Mouse (Mus musculus): ENCODE results near the gene Prkcz. TPM values are rescaled to one million over a fixed set of nuclear protein-coding genes. Genes with fewer than 3 reads are reported as not detected.

Prkcz gene
- polyA plus RNA-seq, 1 experiment = 33.3 TPM

GRCm38 (mm10) chr4:155227986-155228385 is 133.2 kb downstream of the Prkcz start:
- no peaks in the 10 kb centered on the region for H3K27me3 ChIP-seq (ENCODE audit: control insufficient read depth, insufficient read depth, low read length, poor library complexity, severe bottlenecking)
- no peak overlapping the region for H3K9ac ChIP-seq (ENCODE audit: low read depth, poor library complexity, severe bottlenecking)
- H3K27ac ChIP-seq (ENCODE audit: insufficient read depth, low read length) = no peak overlapping the region
- no peaks in the 10 kb centered on the region for H3K4me1 ChIP-seq (ENCODE audit: control insufficient read depth, insufficient read depth, low read length)
- no peak overlapping the region for H3K4me3 ChIP-seq (ENCODE audit: low read depth, low read length)
- no peaks in the 10 kb centered on the region for H3K9me3 ChIP-seq (replicated peaks; ENCODE audit: control insufficient read depth, insufficient read depth, low read length, poor library complexity, severe bottlenecking)
- TF ChIP-seq POLR2A (IDR thresholded peaks at IDR 0.05; ENCODE audit: insufficient read depth, low read length) = no peak
- H3K36me3 ChIP-seq (ENCODE audit: control insufficient read depth, insufficient read depth, low read length, poor library complexity, severe bottlenecking) = no peaks in the 10 kb centered on the region

GRCm38 (mm10) chr4:155225918-155226317 is 135.2 kb downstream of the Prkcz start:
- H3K4me1 ChIP-seq (ENCODE audit: control insufficient read depth, insufficient read depth, low read length) = no peaks in the 10 kb centered on the region
- no peak overlapping the region for H3K27ac ChIP-seq (ENCODE audit: insufficient read depth, low read length)
- TF ChIP-seq CTCF (IDR thresholded peaks at IDR 0.05; ENCODE audit: low read depth, low read length) (no peak), EP300 (IDR thresholded peaks at IDR 0.05; ENCODE audit: insufficient read depth, low read depth, low read length) (no peak), POLR2A (IDR thresholded peaks at IDR 0.05; ENCODE audit: insufficient read depth, low read length) (no peak)
- no peak overlapping the region for H3K9ac ChIP-seq (ENCODE audit: low read depth, poor library complexity, severe bottlenecking)
- no peak overlapping the region for H3K4me3 ChIP-seq (ENCODE audit: low read depth, low read length)
- H3K27me3 ChIP-seq (ENCODE audit: control insufficient read depth, insufficient read depth, low read length, poor library complexity, severe bottlenecking) = no peaks in the 10 kb centered on the region
- H3K9me3 ChIP-seq (replicated peaks; ENCODE audit: control insufficient read depth, insufficient read depth, low read length, poor library complexity, severe bottlenecking) = no peaks in the 10 kb centered on the region
- no peaks in the 10 kb centered on the region for H3K36me3 ChIP-seq (ENCODE audit: control insufficient read depth, insufficient read depth, low read length, poor library complexity, severe bottlenecking)

GRCm38 (mm10) chr4:155223594-155224528 is 137.3 kb downstream of the Prkcz start:
- TF ChIP-seq POLR2A (IDR thresholded peaks at IDR 0.05; ENCODE audit: insufficient read depth, low read length) (no peak), EP300 (IDR thresholded peaks at IDR 0.05; ENCODE audit: insufficient read depth, low read depth, low read length) (no peak), CTCF (IDR thresholded peaks at IDR 0.05; ENCODE audit: low read depth, low read length) (no peak)
- H3K27ac ChIP-seq (ENCODE audit: insufficient read depth, low read length) = no peak overlapping the region

GRCm38 (mm10) chr4:155222841-155223593 is 138.1 kb downstream of the Prkcz start:
- Histone ChIP-seq H3K4me1 (ENCODE audit: control insufficient read depth, insufficient read depth, low read length) (no peaks in the 10 kb centered on the region), H3K27ac (ENCODE audit: insufficient read depth, low read length) (no peak overlapping the region)

More at GRCm38 (mm10) chr4:155223594-155224528, 137.3 kb downstream of the Prkcz start:
- no peaks in the 10 kb centered on the region for H3K4me1 ChIP-seq (ENCODE audit: control insufficient read depth, insufficient read depth, low read length)
- H3K9ac ChIP-seq (ENCODE audit: low read depth, poor library complexity, severe bottlenecking) = peak overlapping the region; percentile 86
- H3K36me3 ChIP-seq (ENCODE audit: control insufficient read depth, insufficient read depth, low read length, poor library complexity, severe bottlenecking) = no peaks in the 10 kb centered on the region
- no peaks in the 10 kb centered on the region for H3K9me3 ChIP-seq (replicated peaks; ENCODE audit: control insufficient read depth, insufficient read depth, low read length, poor library complexity, severe bottlenecking)
- H3K27me3 ChIP-seq (ENCODE audit: control insufficient read depth, insufficient read depth, low read length, poor library complexity, severe bottlenecking) = no peaks in the 10 kb centered on the region
- H3K4me3 ChIP-seq (ENCODE audit: low read depth, low read length) = peak overlapping the region; percentile 47

GRCm38 (mm10) chr4:155222552-155222840 is 138.7 kb downstream of the Prkcz start, which contains the start of gene Ski:
Gene Ski, minus strand, starts transcription at chr4:155222592.
- H3K4me1 ChIP-seq (ENCODE audit: control insufficient read depth, insufficient read depth, low read length) = peaks cover 2% of the 10 kb centered on the region
- H3K4me3 ChIP-seq (ENCODE audit: low read depth, low read length) = peak within 1 kb of the TSS; percentile 79
- H3K27me3 ChIP-seq (ENCODE audit: control insufficient read depth, insufficient read depth, low read length, poor library complexity, severe bottlenecking) = no peaks in the 10 kb centered on the region

More at GRCm38 (mm10) chr4:155222841-155223593, 138.1 kb downstream of the Prkcz start:
- Histone ChIP-seq H3K27me3 (ENCODE audit: control insufficient read depth, insufficient read depth, low read length, poor library complexity, severe bottlenecking) (no peaks in the 10 kb centered on the region), H3K4me3 (ENCODE audit: low read depth, low read length) (peak overlapping the region; percentile 47), H3K36me3 (ENCODE audit: control insufficient read depth, insufficient read depth, low read length, poor library complexity, severe bottlenecking) (no peaks in the 10 kb centered on the region), H3K9me3 (replicated peaks; ENCODE audit: control insufficient read depth, insufficient read depth, low read length, poor library complexity, severe bottlenecking) (no peaks in the 10 kb centered on the region), H3K9ac (ENCODE audit: low read depth, poor library complexity, severe bottlenecking) (peak overlapping the region; percentile 86)
- peak; percentile 22 for TF ChIP-seq POLR2A (IDR thresholded peaks at IDR 0.05; ENCODE audit: insufficient read depth, low read length)
- no peak for TF ChIP-seq EP300 (IDR thresholded peaks at IDR 0.05; ENCODE audit: insufficient read depth, low read depth, low read length)
- no peak for TF ChIP-seq CTCF (IDR thresholded peaks at IDR 0.05; ENCODE audit: low read depth, low read length)

More at GRCm38 (mm10) chr4:155222552-155222840, 138.7 kb downstream of the Prkcz start, which contains the start of gene Ski:
- H3K27ac ChIP-seq (ENCODE audit: insufficient read depth, low read length) = no peak within 1 kb of the TSS
- TF ChIP-seq POLR2A (IDR thresholded peaks at IDR 0.05; ENCODE audit: insufficient read depth, low read length) = no peak
- no peak for TF ChIP-seq CTCF (IDR thresholded peaks at IDR 0.05; ENCODE audit: low read depth, low read length)
- TF ChIP-seq EP300 (IDR thresholded peaks at IDR 0.05; ENCODE audit: insufficient read depth, low read depth, low read length) = no peak
- no peaks in the 10 kb centered on the region for H3K36me3 ChIP-seq (ENCODE audit: control insufficient read depth, insufficient read depth, low read length, poor library complexity, severe bottlenecking)
- no peaks in the 10 kb centered on the region for H3K9me3 ChIP-seq (replicated peaks; ENCODE audit: control insufficient read depth, insufficient read depth, low read length, poor library complexity, severe bottlenecking)
- peak within 1 kb of the TSS; percentile 86 for H3K9ac ChIP-seq (ENCODE audit: low read depth, poor library complexity, severe bottlenecking)
